Mouse (Mus musculus): ENCODE data around the gene Irx6.

DNA sequence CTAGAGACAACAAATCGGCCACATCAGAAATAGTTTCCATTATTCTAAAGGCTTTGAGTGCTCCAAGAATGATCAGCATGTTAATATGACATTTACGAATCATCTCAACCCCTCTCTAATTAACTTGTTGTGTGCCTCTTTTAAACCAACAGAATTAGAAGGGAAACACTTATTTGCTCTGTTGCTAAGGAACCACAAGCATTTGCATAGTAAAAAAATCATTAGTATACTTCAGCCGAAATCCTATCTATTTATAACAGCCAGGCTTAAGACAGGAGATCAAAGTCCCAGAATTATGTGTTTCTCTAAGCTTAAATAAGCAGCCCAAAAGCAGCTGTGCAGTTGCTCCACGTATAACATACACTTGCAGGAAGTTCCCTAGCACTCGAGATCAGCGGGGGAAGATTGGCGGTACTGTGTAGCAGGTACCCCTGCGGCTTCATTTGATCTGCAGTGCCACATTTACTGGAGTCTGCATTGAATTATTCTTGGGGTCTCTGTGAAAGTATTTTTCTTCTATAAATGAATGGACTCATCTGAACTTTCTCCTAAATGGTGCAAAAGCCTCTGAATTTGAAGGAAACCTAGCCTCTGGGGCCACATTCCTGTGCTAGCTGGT is 25.9 kb downstream of the Irx6 start:
- TF ChIP-seq CTCF (IDR thresholded peaks at IDR 0.05; ENCODE audit: low read depth, low read length) (no peak), POLR2A (IDR thresholded peaks at IDR 0.05; ENCODE audit: insufficient read depth, low read length) (no peak), EP300 (IDR thresholded peaks at IDR 0.05; ENCODE audit: insufficient read depth, low read depth, low read length) (no peak)

Data from ES-Bruce4 (cell line).